9 mouse cellular contexts compared by ENCODE assay signal in genomic region chr1:135474861-135475570, GRCm38 (mm10). TPM values are rescaled to one million over a fixed set of nuclear protein-coding genes. Genes with fewer than 3 reads are reported as not detected.
DNase-seq lines count a peak whose midpoint lies in the region; ATAC-seq and TF ChIP-seq lines count a peak whose summit lies in the region.
"Had no signal": no experiment of that assay in that cellular context is flagged by ENCODE, and none has a peak within 500 bp of the region (broad histone marks: within the 10 kb centered on the region; RNA-seq: fewer than 3 reads in every experiment).

No protein-coding gene starts in this region.

- H3K36me3 ChIP-seq in hindbrain, embryonic 10.5 days, result peaks cover 38% of the 10 kb centered on the region
- H3K36me3 ChIP-seq in hindbrain, postnatal 0 days (ENCODE audit: insufficient read depth, low read length), result peaks cover 22% of the 10 kb centered on the region
- H3K36me3 ChIP-seq in neural tube, embryonic 13.5 days, result peaks cover 31% of the 10 kb centered on the region
- H3K36me3 ChIP-seq in hindbrain, embryonic 13.5 days, result peaks cover 27% of the 10 kb centered on the region
- H3K36me3 ChIP-seq in neural tube, embryonic 15.5 days, result peaks cover 32% of the 10 kb centered on the region

- no peak for DNase-seq in hindbrain, embryonic 10.5 days (ENCODE audit: low spot score)
- DNase-seq in hindbrain, postnatal 0 days (ENCODE audit: low spot score), result no peak
- no peak for DNase-seq in neural tube, embryonic 10.5 days (ENCODE audit: extremely low spot score, low spot score)
- DNase-seq in right cerebral cortex, postnatal 14 days, result no peak
- DNase-seq: spleen, adult 18-20 months; thymus, postnatal 36 days had no signal

- H3K4me1 ChIP-seq in hindbrain, embryonic 10.5 days (replicated peaks), result peaks cover 10% of the 10 kb centered on the region
- no peaks in the 10 kb centered on the region for H3K4me1 ChIP-seq in hindbrain, postnatal 0 days (ENCODE audit: insufficient read depth, low read length)
- H3K4me1 ChIP-seq in neural tube, embryonic 13.5 days (replicated peaks), result peaks cover 7% of the 10 kb centered on the region; the same call in 1 of the 2 replicates
- peaks cover 7% of the 10 kb centered on the region for H3K4me1 ChIP-seq in hindbrain, embryonic 13.5 days (replicated peaks)
- H3K4me1 ChIP-seq in neural tube, embryonic 15.5 days, result peaks cover 10% of the 10 kb centered on the region

- WGBS in hindbrain, embryonic 10.5 days, result 76% methylated on average over 15 of the region's 15 CpGs
- WGBS in hindbrain, postnatal 0 days, result 62% methylated on average over 15 of the region's 15 CpGs
- 54% methylated on average over 15 of the region's 15 CpGs for WGBS in neural tube, embryonic 13.5 days
- 64% methylated on average over 15 of the region's 15 CpGs for WGBS in hindbrain, embryonic 13.5 days
- WGBS in neural tube, embryonic 15.5 days, result 46% methylated on average over 15 of the region's 15 CpGs

- H3K9ac ChIP-seq in hindbrain, postnatal 0 days (replicated peaks; ENCODE audit: low read length), result no peak overlapping the region
- 0 out of 2 replicates have a peak overlapping the region, but pooled peaks have one; percentile 4 for H3K9ac ChIP-seq in neural tube, embryonic 13.5 days
- H3K9ac ChIP-seq in hindbrain, embryonic 13.5 days, result peak overlapping the region; percentile 39; the same call in 1 of the 2 replicates
- no peak overlapping the region for H3K9ac ChIP-seq in neural tube, embryonic 15.5 days (replicated peaks)

- peak overlapping the region; percentile 64; the same call in 1 of the 2 replicates for H3K27ac ChIP-seq in hindbrain, embryonic 10.5 days
- H3K27ac ChIP-seq in hindbrain, postnatal 0 days, result no peak overlapping the region
- peak overlapping the region; percentile 1; the same call in 1 of the 2 replicates for H3K27ac ChIP-seq in neural tube, embryonic 13.5 days (replicated peaks)
- H3K27ac ChIP-seq in hindbrain, embryonic 13.5 days, result peak overlapping the region; percentile 65
- H3K27ac ChIP-seq in neural tube, embryonic 15.5 days (replicated peaks), result peak overlapping the region; percentile 64

- H3K4me3 ChIP-seq in hindbrain, embryonic 10.5 days, result no peak overlapping the region
- H3K4me3 ChIP-seq in hindbrain, postnatal 0 days (ENCODE audit: low read length), result no peak overlapping the region
- no peak overlapping the region for H3K4me3 ChIP-seq in neural tube, embryonic 13.5 days
- H3K4me3 ChIP-seq in hindbrain, embryonic 13.5 days, result no peak overlapping the region
- no peak overlapping the region for H3K4me3 ChIP-seq in neural tube, embryonic 15.5 days (replicated peaks)

- H3K9me3 ChIP-seq in hindbrain, embryonic 10.5 days, result no peaks in the 10 kb centered on the region
- H3K9me3 ChIP-seq in hindbrain, postnatal 0 days (ENCODE audit: low read length), result no peaks in the 10 kb centered on the region
- no peaks in the 10 kb centered on the region for H3K9me3 ChIP-seq in neural tube, embryonic 13.5 days
- H3K9me3 ChIP-seq in hindbrain, embryonic 13.5 days, result no peaks in the 10 kb centered on the region
- H3K9me3 ChIP-seq in neural tube, embryonic 15.5 days (replicated peaks), result no peaks in the 10 kb centered on the region

- ATAC-seq in hindbrain, postnatal 0 days, result no peak
- ATAC-seq in neural tube, embryonic 13.5 days (ENCODE audit: low read depth), result no peak
- no peak for ATAC-seq in hindbrain, embryonic 13.5 days (ENCODE audit: low FRiP score)
- no peak for ATAC-seq in neural tube, embryonic 15.5 days (ENCODE audit: low FRiP score)

- H3K27me3 ChIP-seq in hindbrain, embryonic 10.5 days (ENCODE audit: insufficient read depth, poor library complexity, severe bottlenecking), result no peaks in the 10 kb centered on the region
- no peaks in the 10 kb centered on the region for H3K27me3 ChIP-seq in hindbrain, postnatal 0 days (ENCODE audit: insufficient read depth, low read length)
- H3K27me3 ChIP-seq in neural tube, embryonic 13.5 days, result no peaks in the 10 kb centered on the region
- no peaks in the 10 kb centered on the region for H3K27me3 ChIP-seq in hindbrain, embryonic 13.5 days
- no peaks in the 10 kb centered on the region for H3K27me3 ChIP-seq in neural tube, embryonic 15.5 days (replicated peaks)

- TF ChIP-seq CTCF in hindbrain, postnatal 0 days (IDR thresholded peaks at IDR 0.05; ENCODE audit: low read depth), result no peak

- H3K4me2 ChIP-seq in hindbrain, postnatal 0 days (ENCODE audit: low read depth, low read length), result no peak overlapping the region
- H3K4me2 ChIP-seq in neural tube, embryonic 13.5 days, result no peak overlapping the region
- H3K4me2 ChIP-seq in hindbrain, embryonic 13.5 days, result no peak overlapping the region
- H3K4me2 ChIP-seq in neural tube, embryonic 15.5 days, result no peak overlapping the region

RNA-seq across cellular contexts. Expression of gene Ipo9, which starts 44.7 kb away (rescaled TPM):
- polyA plus RNA-seq in hindbrain, embryonic 10.5 days (2016; fragmentation: Nextera tagmentation; extraction: Ambion mirVana), result 164 and 186 TPM in 2 replicates
- 118 and 134 TPM in 2 replicates for total RNA-seq in hindbrain, postnatal 0 days (2014; rRNA removed)
- polyA plus RNA-seq in hindbrain, postnatal 0 days (2015; fragmentation: Nextera tagmentation; extraction: Ambion mirVana), result 90.9 and 91.1 TPM in 2 replicates
- 104 and 114 TPM in 2 replicates for polyA plus RNA-seq in neural tube, embryonic 13.5 days (2015; fragmentation: Nextera tagmentation; extraction: Ambion mirVana)
- 124 and 126 TPM in 2 replicates for polyA plus RNA-seq in hindbrain, embryonic 13.5 days (2015; fragmentation: Nextera tagmentation; extraction: Ambion mirVana)
- polyA plus RNA-seq in neural tube, embryonic 15.5 days (2015; fragmentation: Nextera tagmentation; extraction: Ambion mirVana), result 100 and 109 TPM in 2 replicates

Comparison
In these comparisons a context has a peak if more than half of its experiments do, and no peak if none do; other contexts are left out.
1. H3K9ac ChIP-seq: peak in neural tube, embryonic 13.5 days (single experiment) and hindbrain, embryonic 13.5 days (single experiment); none in hindbrain, postnatal 0 days (single experiment) and neural tube, embryonic 15.5 days (single experiment).